Mouse (Mus musculus) cortical plate, adult 2 months (tissue): ENCODE measurements at regions not wholly inside any gene's neighbourhood (a gene's known extent, or its start where the extent isn't known, plus 50 kb on each side); places are given as distances from the start of the nearest gene placed in this dataset.

Source experiments
- H3K27ac ChIP-seq: fragments of 200-500 bp; 2 replicates; pipeline ENCODE4 v1.5.1; 2012; ENCODE audit warnings: low read length, control low read depth, inconsistent platforms; ENCODE audit not compliant: insufficient read depth
- H3K4me1 ChIP-seq: fragments of 200-500 bp; 2 replicates; pipeline ENCODE4 v1.6.1; 2011; ENCODE audit warnings: low read length; ENCODE audit not compliant: control insufficient read depth, insufficient read depth
- H3K4me3 ChIP-seq: fragments of 200-500 bp; 2 replicates; pipeline ENCODE4 v1.5.1; 2011; ENCODE audit warnings: mild to moderate bottlenecking, low read length, control low read depth; ENCODE audit not compliant: insufficient read depth
- CTCF ChIP-seq: fragments of 200-500 bp; IDR thresholded peaks from 2 replicates; pipeline ENCODE4 v1.5.1; 2011; ENCODE audit warnings: mild to moderate bottlenecking, control low read depth, low read length; ENCODE audit not compliant: insufficient read depth; ENCODE audit errors: extremely low read depth
- POLR2A ChIP-seq: fragments of 200-500 bp; IDR thresholded peaks from 2 replicates; pipeline ENCODE4 v1.6.1; 2011; ENCODE audit warnings: mild to moderate bottlenecking, low read length, control low read depth; ENCODE audit not compliant: insufficient read depth; ENCODE audit errors: extremely low read depth

DNA sequence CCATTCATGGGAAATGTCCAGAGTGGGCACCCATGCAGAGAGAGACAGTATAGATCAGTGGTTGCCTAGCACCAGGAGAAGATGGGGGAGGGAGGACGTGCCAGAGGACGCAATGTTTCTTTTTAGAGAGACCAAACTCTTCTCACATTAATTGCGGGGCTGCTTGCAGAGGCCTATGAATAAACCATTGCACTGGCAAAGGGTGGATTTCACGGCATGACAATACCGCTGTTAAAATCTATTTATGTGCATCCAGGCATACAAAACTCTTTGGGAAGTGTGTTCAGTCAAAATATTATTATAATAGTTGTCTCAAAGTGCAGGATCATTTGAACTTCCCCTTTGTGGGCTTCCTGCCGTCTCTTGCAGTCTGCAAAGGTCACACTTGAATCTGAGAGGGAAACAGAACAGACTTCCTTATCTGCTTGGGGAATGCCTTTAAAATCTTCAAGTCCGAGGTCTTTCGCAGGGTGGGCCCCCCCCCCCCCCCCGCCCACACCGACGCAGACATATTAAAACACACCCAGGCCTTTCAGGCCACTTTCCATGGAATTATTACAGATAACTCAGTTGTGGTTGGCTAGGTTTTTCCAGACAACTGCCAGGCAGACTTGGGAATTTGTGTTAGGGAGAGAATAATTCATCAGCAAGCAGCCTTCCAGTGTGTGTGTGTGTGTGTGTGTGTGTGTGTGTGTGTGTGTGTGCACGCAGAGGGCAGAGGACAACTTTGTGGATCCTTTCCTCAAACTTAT, 78.3 kb upstream of the Slc45a1 start:
- TF ChIP-seq CTCF (no peak), POLR2A (no peak)
- H3K4me1 ChIP-seq: no peaks in the 10 kb centered on the region; the same call in 1 of the 2 replicates
- peak overlapping the region; percentile 8; the same call in 1 of the 2 replicates for H3K27ac ChIP-seq
- no peak overlapping the region for H3K4me3 ChIP-seq

GRCm38 (mm10) chr4:150726539-150726938, 74.6 kb upstream of the Slc45a1 start:
- H3K4me3 ChIP-seq: no peak overlapping the region
- TF ChIP-seq POLR2A: no peak
- no peak for TF ChIP-seq CTCF
- no peaks in the 10 kb centered on the region; the same call in 1 of the 2 replicates for H3K4me1 ChIP-seq
- no peak overlapping the region for H3K27ac ChIP-seq

GRCm38 (mm10) chr4:150726136-150726480, 74.1 kb upstream of the Slc45a1 start:
- Histone ChIP-seq H3K4me3 (no peak overlapping the region), H3K27ac (no peak overlapping the region), H3K4me1 (no peaks in the 10 kb centered on the region; the same call in 1 of the 2 replicates)
- TF ChIP-seq CTCF (no peak), POLR2A (no peak)

GRCm38 (mm10) chr4:150725443-150726135, 73.6 kb upstream of the Slc45a1 start:
- H3K4me1 ChIP-seq: no peaks in the 10 kb centered on the region; the same call in 1 of the 2 replicates
- no peak overlapping the region for H3K27ac ChIP-seq
- TF ChIP-seq CTCF: no peak
- no peak for TF ChIP-seq POLR2A
- H3K4me3 ChIP-seq: no peak overlapping the region

DNA sequence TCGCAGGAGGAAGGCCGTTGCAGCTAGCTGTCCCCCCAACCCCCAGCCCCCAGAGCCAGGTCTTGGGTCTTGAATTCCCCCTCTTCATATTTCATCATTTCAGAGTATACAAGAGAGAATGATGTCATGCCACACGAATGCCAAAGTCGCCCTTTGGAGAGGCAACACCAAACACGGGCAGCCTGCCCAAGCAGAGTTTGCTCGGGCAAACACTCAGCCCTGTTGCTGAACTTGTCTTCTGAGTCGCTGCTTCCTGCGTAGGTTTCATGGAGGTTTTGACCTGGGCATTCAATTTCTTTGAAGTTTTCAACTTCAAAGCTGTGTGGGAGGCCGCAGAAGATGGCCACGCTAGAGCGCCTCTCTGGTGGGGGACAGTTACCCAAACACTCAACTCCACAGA, 72.8 kb upstream of the Slc45a1 start:
- no peak for TF ChIP-seq POLR2A
- no peak for TF ChIP-seq CTCF
- H3K4me1 ChIP-seq: no peaks in the 10 kb centered on the region
- no peak overlapping the region for H3K4me3 ChIP-seq
- no peak overlapping the region for H3K27ac ChIP-seq

DNA sequence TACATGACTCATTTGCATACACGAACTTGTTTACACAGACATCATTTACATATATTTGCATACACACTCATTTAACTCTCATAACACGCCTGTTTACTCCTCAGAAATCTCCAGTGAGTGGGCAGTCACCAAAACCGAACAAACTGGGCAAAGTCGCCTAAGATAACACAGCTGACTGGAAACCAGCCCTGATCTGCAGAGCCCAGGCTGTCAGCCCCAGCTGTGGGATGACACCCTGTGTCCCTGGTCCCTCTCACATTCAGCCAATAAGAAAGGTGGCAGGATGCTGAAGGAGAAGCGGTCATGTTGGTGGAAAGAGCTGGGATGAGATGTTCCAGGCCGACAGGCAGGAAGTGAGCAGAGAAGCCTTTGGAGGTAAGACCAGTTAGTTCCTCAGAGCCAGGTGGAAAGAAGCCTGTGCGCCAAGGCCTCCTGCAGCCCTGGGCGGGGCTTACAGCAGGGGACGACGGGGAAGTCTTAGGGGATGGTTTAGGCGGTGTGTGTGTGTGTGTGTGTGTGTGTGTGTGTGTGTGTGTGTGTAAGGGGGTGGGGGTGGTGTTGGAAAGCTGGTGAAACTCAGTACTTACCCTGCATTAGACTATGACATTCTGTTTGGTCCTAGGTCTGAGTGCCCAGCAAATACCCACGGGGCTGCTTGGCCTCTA, 69.8 kb upstream of the Slc45a1 start:
- Histone ChIP-seq H3K4me3 (no peak overlapping the region), H3K27ac (no peak overlapping the region), H3K4me1 (peaks cover 1% of the 10 kb centered on the region; the same call in 1 of the 2 replicates)
- no peak for TF ChIP-seq CTCF
- no peak for TF ChIP-seq POLR2A

DNA sequence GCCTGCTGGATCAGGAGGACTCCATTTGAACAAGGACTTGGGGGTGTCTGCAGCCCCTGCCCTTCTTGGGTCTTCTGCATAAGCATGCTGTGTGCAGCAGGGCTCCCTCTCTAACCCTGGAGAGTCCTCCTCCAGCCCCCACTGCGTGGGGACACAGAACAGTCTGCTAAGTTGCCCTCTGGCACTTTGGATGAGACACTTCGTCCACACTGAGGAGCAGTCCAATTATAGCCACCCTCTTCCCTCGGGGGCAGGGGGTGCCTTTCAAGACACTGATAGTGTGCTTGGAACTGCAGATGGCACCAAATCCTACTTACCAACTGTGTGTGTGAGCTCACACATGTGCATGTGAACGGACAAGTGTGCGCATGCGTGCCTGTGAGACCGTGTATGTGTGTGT, 65.9 kb upstream of the Slc45a1 start:
- Histone ChIP-seq H3K27ac (no peak overlapping the region), H3K4me3 (no peak overlapping the region), H3K4me1 (peaks cover 1% of the 10 kb centered on the region; the same call in 1 of the 2 replicates)
- TF ChIP-seq CTCF: no peak

- Histone ChIP-seq H3K27ac (no peak overlapping the region), H3K4me1 (peaks cover 1% of the 10 kb centered on the region; the same call in 1 of the 2 replicates), H3K4me3 (no peak overlapping the region)
- TF ChIP-seq CTCF: no peak
- no peak for TF ChIP-seq POLR2A
These were observed 63.1 kb upstream of the Slc45a1 start for GRCm38 (mm10) chr4:150715051-150715450.

GRCm38 (mm10) chr4:150713291-150713690, 61.3 kb upstream of the Slc45a1 start:
- Histone ChIP-seq H3K4me3 (no peak overlapping the region), H3K27ac (no peak overlapping the region; the same call in 1 of the 2 replicates), H3K4me1 (peaks cover 1% of the 10 kb centered on the region; the same call in 1 of the 2 replicates)
- TF ChIP-seq POLR2A: no peak
